Mouse (Mus musculus): ENCODE results near the gene Slc25a43.

The Slc25a43 gene

DNA sequence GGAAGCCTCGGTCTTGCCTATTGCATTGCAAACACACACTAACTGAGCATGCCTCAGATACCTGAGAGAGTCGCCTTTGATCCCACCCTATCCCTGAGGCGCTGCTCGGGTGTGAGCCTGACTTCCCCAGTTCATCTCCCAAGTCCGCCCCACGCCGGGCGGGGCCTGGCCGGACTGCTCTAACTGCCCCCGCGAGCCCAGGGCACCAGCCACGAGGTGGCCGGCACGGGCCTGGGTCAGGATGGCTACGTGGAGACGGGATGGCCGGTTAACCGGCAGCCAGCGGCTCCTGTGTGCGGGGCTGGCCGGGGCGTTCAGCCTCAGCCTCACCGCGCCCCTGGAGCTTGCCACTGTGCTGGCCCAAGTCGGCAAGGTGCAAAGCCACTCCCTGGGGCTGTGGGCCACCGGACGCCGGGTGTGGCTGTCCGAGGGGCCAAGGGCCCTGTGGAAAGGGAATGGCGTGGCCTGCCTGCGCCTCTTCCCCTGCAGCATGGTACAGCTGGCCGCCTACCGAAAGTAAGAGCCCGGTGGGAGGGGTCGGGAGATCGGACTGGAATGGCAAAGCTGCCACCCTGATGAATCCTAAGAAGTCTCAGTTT is at the start of gene Slc25a43:
Gene Slc25a43, plus strand, starts transcription at position 157 of the 599 bp plus-strand sequence.
- DNase-seq (ENCODE audit: low spot score in 2 of 2) = no peak

DNA sequence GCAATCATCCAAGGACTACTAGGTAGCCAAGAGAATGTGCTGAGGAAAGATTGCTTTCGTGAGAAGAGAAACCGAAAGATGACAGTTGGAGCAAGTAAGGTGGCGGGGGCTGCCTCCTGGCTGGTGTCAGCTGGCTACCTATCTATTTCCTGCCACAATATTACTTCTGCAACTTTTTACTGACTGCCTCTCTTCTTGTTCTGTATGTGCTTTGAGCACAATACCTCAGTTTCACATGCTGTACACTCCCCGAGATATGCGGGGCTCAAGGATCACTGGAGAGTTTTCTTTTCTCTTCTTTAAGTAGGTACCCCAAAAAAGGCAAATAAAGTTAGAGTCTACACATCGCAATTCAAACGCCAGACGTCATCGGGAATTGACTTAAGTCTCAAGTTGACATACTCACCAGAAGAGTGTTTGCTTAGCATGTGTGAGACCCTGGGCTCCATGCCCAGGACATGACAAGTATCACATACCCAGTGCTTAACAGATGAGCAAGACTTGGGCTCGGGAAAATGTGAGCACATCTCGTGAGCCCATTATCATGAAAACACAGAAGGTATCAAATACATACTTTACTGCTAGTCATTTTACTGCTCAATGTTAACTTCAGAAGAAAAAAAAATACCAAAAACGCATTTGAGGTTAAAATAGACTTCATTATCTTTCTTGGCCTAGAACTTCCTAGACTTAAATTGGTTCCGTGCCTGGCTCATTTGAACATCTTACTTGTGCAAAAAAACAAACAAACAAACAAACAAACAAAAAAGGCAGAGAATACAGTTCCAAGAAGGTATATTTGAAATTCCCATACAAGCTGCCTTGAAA is 3.1 kb upstream of the Slc25a43 start:
- no peak for DNase-seq (ENCODE audit: low spot score in 2 of 2)

DNA sequence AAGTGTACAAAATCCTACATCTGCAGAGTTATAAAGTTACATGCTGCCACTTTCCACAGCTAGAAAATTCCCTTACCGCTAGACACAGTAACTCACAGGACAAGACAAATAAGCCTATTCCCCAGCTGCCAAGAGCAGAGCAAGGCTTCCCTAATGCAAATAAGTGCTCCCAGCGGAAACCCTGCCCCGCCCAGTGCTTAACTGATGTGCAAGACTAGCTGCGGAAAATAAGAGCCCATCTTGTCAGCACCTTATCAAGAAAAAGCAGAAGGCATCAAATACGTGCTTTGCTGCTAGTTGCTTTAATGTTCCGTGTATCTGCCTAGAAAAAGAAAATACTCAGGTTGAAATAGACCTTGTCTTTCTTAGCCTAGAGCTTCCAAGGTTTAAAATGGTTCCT is 2.2 kb upstream of the Slc25a43 start:
- no peak for DNase-seq (ENCODE audit: low spot score in 2 of 2)

DNA sequence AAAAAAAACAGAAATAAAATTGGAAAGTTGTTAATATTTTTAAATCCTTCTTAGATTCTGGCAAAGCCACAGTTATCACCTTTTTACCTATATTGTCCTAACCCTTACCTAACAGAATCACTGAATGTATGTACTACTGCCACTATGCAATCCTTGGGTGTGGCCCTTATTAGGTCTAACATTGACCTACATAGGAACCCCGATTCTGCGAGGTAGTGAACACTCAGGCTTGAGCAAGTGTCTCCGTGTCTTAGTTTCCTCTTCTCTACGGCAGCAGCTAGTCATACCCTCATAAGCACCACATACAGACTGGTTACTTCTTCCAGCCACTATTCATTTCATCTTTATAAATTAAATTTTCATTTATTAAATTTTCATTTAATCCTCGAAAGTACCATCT is 715 bp upstream of the Slc25a43 start:
- no peak for DNase-seq (ENCODE audit: low spot score in 2 of 2)

DNA sequence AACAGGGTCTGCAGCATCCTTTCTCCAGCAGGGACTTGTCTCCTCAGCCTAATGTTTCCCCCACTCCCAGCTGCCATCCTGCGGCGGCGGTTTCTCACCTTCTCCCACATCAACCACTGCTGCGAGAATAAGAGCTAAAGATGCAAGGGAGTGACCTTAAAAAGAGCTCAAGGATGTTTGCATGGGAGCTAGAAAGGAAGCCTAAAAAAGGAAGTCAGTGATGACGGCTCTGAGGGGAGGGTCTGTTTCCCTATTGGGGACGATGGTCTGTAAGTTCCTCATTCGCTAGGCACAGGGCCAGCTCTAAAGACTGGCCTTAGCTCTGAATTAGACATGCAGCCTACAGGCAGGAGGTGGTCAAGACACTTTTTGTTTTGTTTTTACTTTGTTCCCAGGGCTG is 1.3 kb downstream of the Slc25a43 start:
- no peak for DNase-seq (ENCODE audit: low spot score in 2 of 2)

DNA sequence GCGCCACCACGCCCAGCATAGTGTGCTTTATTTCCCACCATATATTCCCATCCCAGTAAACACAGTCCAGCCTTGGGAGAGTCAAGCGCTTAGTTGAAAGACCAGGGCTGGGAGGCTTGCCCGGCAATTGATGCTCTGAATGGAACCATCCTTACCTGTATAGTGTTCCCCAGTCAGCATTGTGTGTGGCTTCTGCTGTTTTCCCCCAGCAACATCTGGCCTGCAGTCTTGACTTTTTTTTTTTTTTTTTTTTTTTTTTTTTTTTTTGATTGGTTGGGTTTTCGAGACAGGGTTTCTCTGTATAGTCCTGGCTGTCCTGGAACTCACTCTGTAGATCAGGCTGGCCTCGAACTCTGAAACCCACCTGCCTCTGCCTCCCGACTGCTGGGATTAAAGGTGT is 1.9 kb downstream of the Slc25a43 start:
- DNase-seq (ENCODE audit: low spot score in 2 of 2) = no peak

DNA sequence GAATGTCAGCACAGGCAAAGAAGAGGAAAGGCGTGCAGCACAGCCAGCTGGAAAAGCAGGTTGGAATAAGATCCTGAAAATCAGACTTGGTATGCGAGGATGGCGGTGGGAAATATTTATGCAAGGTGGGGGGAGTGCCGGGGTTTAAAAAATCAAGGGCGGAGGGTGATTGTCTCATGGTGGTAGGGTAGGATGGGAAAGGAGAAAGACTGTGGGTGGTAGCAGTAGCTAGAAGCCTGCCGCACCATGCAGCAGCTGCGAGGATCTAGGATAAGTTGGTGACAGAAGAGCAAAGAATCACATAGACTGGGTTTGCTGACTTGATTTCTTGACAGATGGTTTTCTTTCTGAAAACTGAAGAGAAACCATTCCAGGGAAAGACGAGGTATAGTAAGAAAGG is 3.3 kb downstream of the Slc25a43 start:
- DNase-seq (ENCODE audit: low spot score in 2 of 2) = no peak

DNA sequence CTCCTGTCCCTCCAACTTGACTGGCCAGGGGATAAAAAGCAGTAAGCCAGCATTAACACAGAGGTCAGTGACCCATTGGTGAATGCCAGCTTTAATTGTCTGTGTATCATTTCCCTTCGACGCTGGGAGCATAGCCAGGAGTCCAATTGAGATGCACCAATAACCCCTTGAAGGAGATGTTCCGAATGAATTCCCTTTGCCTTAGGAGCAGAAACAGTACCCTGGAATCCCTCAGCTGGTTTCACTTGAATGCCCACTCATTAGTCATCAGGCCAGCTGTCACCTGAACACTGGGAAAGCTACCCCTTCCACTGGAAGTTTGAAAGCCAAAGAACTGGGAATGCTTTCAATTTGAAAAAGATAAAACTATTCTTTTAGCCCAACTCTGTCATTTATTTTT is 5.1 kb downstream of the Slc25a43 start:
- no peak for DNase-seq (ENCODE audit: low spot score in 2 of 2)

DNA sequence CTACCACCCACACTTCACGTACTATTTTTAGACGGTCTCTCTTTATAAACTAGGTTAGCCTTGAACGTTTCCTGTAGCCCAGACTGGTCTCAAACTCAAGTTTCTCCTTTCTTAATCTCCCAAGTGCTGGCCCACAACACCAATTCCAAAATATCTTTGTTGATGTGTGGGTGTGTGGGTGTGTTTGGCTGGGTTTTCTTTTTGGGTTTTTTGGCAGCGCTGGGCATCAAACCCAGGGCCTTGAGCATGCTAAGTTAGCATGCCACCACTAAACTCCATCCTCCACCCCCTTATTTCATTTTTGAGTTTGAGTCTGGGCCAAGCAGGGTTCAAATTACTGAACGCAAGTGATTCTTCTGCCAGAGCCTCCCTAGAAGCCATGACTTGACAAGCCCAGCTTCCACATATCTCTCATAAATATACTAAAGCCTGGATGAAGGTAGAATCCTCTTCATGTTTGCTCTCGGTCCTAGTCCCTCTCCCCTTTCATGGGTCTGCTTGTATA is 5.9 kb downstream of the Slc25a43 start:
- no peak for DNase-seq (ENCODE audit: low spot score in 2 of 2)

DNA sequence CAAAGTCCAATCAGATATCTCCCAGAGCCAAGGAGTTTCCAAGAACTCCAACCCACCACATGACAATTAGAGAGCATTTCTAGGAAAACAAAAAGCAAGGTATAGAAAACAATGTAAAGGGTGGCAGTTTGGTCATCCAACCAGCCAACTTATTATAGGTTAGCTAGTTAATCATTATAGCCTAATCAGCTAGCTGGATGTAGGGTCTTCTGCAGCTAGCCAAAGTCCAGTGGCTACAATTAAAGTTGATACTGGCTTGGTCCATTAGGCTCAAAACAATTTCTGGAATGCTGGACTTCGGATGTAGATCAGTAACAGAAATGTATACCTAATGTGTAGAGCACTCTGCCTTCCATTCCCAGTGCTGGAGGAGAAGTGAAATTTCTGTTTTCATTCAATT is 7.1 kb downstream of the Slc25a43 start:
- no peak for DNase-seq (ENCODE audit: low spot score in 2 of 2)

DNA sequence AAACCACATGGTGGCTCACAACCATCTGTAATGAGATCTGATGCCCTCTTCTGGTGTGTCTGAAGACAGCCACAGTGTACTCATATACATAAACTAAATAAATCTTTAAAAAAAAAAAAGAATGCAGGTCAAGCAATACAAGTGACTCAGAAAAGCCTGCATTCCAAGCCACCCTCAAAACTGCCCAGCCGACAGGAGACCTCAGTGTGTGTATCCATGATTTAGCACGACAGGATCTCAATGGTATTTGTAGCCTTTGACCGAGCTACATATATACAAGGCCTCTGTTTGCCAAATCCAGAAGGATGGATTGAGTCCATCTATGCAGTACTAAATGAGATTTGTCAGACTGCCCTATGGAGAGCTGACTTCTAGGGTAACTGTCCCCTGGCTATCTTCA is 9.1 kb downstream of the Slc25a43 start:
- DNase-seq (ENCODE audit: low spot score in 2 of 2) = no peak

DNA sequence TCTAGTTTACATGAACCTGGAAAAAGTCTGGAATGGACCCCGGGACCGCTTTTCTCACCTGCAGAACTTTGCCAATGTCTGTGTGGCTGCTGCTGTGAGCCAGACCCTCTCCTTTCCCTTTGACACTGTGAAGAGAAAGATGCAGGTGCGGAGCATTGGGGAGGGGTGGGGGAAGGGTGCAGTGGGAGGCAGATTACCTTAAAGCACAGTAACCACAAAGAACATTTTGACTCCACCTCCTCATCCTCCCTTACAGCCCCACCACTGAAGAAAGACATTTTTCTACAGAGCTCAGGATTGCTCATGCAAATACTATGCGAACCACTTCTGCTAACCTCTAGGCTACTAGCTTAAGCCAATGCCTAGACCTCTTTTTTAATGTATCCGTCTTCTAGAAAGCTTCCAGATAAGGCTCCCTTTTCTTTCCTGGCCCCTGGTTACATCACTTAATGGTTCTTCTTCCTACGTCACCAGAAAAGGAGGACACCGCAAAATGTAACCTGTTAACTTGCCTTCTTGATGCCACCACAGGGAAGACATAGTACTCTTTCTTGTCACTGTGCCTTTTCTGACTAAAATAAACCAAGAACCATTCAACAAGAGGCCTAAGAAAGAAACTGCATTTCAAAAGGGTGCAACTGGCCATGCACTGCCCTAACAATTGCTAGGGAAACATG is 14.5 kb downstream of the Slc25a43 start:
- no peak for DNase-seq (ENCODE audit: low spot score in 2 of 2)

DNA sequence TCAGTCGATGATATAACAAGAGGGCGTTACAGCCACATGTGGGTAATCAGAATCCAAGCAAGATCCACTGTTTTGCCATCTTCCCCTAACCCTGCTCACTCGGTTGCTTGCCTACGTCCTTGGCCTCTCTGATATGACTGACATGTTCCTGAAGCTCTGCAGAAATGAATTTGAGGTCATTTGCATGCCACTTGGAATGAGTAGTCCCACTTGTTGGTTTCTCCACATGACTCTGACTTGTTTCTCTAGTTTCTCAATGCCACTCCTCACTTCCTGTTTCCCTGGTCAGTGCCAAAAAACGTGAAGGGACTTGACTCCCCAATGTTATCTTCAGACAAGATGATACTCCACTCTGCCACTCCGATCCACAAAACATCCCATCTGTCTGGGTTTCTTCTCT is 15.1 kb downstream of the Slc25a43 start:
- DNase-seq (ENCODE audit: low spot score in 2 of 2) = no peak

DNA sequence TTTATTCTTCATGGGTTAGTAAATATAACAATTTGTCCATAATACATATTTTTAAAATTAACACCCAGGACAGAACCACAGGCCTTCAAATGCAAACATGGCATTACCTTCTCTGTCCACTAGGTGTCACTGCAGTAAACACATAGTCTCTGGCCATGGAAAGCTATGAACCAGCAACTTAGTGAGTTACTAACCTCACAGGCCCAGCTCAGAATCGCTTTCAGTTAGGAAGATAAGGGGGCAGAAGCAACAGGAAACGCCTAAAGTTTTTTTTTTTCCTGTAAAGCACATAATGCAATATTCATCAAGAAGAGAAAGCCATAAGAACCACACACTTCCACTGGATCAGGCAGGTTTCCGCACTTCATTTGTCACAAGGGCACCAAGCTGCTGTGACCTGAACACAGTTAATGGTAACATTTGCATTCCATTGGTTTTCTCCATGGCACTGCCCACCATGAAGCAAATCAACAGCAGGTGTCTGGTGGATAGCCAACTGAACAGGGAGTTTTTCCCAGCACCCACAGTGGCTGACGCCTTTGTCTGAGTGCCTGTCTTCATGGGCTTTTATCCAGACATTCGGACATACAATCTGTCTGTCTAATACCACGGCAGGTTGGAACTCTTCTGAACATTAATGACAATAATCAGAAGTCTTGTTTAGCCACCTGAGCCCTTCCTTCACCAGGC is 17.6 kb downstream of the Slc25a43 start:
- DNase-seq (ENCODE audit: low spot score in 2 of 2) = no peak

DNA sequence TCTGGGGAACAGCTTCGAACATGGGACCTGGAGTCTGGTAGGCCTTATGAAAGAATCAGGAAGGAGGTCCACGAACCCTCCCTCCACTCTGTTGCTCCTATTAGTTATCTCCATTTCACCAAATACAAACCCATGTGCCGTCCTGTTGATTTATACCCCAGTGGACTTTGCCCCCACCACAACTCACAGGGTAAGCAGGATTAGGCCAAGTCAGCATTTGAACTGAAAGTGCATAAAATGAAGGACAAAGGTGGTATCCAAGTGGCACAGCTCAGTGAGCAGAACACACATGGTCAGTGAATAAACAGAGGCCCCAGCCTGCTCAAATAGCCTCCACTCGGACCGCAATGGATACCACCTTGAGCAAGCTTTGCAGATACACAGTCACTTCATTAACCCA is 18.8 kb downstream of the Slc25a43 start:
- no peak for DNase-seq (ENCODE audit: low spot score in 2 of 2)

DNA sequence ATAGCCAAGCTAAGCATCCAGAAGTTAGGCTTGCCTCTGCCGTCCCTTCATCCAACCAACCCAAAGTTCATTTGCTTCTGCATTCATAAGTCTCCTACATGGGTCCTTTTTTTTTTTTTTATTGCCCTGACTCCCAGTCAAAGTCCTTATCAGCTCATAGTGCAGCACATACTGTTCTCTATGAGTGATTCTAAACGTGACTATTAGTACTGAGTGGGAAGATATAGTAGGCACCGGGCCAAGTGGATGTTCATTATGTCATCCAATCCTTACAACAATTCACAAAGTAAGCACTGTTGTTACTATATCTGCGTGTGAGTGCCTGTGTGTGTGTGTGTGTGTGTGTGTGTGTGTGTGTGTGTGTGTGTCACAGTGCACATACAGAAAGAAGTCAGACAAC is 19.4 kb downstream of the Slc25a43 start:
- no peak for DNase-seq (ENCODE audit: low spot score in 2 of 2)

DNA sequence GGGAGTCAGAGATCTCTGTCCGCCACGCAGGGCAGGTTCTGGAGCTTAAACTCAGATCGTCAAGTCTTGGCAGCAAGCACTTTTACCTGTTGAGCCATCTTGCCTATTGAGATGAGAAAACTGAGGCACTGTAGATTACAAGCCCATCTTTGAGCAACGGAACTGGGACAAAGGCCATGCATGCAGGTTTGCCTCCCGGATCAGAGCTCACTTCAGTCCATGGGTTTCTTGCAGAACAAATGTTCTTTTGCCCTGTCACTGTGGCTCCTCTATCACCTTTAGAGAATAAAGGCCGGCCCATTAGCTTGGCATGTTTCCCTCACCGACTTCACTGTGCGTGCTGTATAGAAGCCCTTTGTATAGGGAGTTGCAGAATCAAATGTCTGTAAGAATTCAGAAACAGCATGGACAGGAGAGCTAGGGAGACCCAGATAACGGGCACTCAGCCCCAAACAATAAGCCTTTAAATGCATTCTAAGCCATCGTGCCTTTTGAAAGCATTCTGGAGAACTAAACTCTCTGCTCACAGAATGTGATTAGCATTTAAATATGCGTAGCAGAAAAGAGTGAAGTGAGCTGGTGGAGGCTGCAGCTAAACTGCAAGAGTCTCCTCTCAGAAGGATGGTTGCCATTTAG is 20.0 kb downstream of the Slc25a43 start:
- DNase-seq (ENCODE audit: low spot score in 2 of 2) = no peak

DNA sequence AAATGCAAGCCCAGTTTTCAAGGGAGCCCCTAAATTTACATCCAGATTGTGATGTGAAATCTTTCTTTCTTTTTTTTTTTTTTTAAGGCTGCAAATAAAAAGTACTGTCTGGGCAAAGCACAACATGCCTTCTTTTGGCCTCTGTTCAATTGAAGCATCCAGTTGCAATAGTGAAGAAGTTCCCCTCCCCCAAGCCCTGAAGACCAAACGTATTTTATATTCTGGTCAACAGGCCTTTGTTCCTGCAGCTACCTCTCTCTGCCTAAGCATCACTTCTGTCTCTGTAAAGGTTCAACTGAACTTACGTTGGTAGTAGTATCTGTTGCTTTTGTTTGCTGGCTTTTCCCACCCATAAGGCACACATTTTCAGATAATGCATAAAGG is 20.5 kb downstream of the Slc25a43 start:
- no peak for DNase-seq (ENCODE audit: low spot score in 2 of 2)

DNA sequence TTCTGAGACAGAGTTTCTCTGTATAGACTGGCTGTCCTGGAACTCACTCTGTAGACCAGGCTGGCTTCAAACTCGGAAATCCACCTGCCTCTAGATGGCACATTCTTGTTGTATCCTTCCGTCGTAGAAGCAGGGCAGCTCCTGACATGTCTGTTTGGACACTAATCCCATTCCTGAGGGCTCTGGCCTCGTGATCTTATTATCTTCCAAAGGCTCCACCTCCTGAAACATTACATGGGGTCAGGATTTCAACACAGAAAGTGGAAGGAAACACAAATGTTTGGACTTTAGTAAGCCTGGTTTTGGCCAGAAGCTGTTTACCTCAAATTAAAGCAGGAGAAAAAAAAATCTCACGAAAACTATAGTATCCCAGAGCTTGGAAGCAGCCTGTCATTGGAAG is 23.9 kb downstream of the Slc25a43 start:
- no peak for DNase-seq (ENCODE audit: low spot score in 2 of 2)

DNA sequence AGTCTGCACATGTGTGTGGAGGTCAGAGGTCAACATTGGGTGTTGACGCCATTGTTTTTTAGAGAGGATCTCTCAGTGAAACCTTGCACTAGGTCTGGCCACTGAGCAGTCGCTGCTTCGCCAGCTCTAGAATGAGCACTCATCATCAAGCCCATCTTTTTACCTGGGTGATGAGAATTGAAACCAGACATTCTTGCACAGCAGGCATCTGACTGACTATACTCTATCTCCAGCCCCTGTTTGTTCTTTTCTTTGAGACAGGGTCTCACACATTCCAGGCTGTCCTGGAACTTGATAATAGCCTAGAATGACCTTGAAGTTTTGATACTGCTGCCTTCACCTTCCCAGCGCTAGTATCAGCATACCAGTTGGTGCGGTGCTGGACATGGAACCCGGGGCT is 29.1 kb downstream of the Slc25a43 start:
- DNase-seq (ENCODE audit: low spot score in 2 of 2) = no peak

DNA sequence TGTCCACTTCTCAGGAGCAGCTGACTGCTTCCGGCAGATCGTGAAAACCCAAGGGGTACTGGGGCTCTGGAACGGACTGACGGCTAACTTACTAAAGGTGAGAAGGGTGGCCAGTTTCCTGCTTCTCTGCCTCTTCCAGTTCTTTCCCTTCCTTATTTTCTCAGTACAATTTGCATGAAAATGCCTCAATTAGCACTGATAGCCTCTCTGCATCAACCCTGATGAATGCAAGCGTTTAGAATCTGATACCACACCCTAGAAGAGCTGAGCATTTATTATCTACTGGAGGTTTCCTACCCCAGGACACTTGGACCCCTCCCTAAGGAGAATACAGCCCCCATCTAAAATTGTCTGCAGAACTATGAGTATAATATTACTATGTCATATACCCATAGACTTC is 32.1 kb downstream of the Slc25a43 start:
- no peak for DNase-seq (ENCODE audit: low spot score in 2 of 2)

DNA sequence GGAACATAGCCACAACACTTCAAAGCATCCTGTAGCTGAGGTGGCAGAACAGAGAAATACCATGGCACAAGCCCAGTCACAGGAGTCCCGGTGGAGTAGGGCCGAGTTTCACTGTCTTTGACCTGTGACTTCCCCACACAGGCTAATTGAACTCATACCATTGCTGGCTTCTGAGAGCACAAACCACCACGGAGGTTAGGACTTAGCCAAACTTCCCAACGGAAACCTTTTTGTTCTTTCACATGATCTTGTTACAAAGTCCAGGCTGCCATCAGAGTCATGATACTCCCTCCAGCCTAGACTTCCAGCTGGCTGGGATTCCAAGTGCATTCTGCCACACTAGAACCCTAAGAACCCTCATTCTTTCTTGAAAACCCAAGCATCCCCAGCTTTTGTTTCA is 34.2 kb downstream of the Slc25a43 start:
- DNase-seq (ENCODE audit: low spot score in 2 of 2) = no peak

Data from frontal cortex, postnatal 10 days (tissue).